ENCODE assay signal across 15 mouse cellular contexts in the genomic region with DNA sequence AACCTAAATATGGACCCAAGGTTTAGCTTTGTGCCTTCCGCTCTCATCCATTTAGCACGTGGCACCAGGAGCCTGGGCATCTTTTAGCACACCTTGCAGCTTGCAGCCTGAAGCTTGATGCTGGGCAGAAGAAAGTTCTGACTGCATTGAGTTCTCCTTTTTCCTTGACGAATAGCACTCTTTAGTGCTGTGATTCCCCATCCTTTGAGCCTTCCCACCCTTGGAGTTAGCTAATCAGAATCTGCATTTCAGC. TPM values are rescaled to one million over a fixed set of nuclear protein-coding genes. Genes with fewer than 3 reads are reported as not detected.
A peak's percentile ranks its signal among the peaks of the same experiment; 100 is the strongest.
DNase-seq lines count a peak whose midpoint lies in the region; ATAC-seq and TF ChIP-seq lines count a peak whose summit lies in the region.
"Had no signal": no experiment of that assay in that cellular context is flagged by ENCODE, and none has a peak within 500 bp of the region (broad histone marks: within the 10 kb centered on the region; RNA-seq: fewer than 3 reads in every experiment).

No protein-coding gene starts in this region.

- TF ChIP-seq CTCF in cortical plate, adult 2 months (IDR thresholded peaks at IDR 0.05; ENCODE audit: extremely low read depth, insufficient read depth, low read length) = no peak

- H3K4me2 ChIP-seq in heart, embryonic 15.5 days = peak overlapping the region; percentile 58
- H3K4me2 ChIP-seq in liver, embryonic 11.5 days = peak overlapping the region; percentile 47
- H3K4me2 ChIP-seq in neural tube, embryonic 15.5 days = no peak overlapping the region
- H3K4me2 ChIP-seq: forebrain, embryonic 12.5 days; midbrain, embryonic 15.5 days; neural tube, embryonic 12.5 days had no signal

- peak overlapping the region; percentile 76 for H3K27ac ChIP-seq in heart, embryonic 15.5 days
- H3K27ac ChIP-seq in liver, embryonic 11.5 days (ENCODE audit: low read depth, low read length) = peak overlapping the region; percentile 14; the same call in 1 of the 2 replicates
- peak overlapping the region; percentile 79 for H3K27ac ChIP-seq in cortical plate, adult 2 months (ENCODE audit: insufficient read depth, low read length)
- H3K27ac ChIP-seq in neural tube, embryonic 15.5 days (replicated peaks) = peak overlapping the region; percentile 18; the same call in 1 of the 2 replicates
- H3K27ac ChIP-seq: forebrain, embryonic 12.5 days; midbrain, embryonic 15.5 days; neural tube, embryonic 12.5 days had no signal

- 31% methylated on average over 3 of the region's 3 CpGs for WGBS in heart, embryonic 15.5 days
- WGBS in liver, embryonic 11.5 days = 46% methylated on average over 3 of the region's 3 CpGs
- WGBS in neural tube, embryonic 15.5 days = 83% methylated on average over 3 of the region's 3 CpGs

- no peak for DNase-seq in heart, postnatal 10 days
- DNase-seq in liver, embryonic 11.5 days (ENCODE audit: low spot score) = no peak
- no peak for DNase-seq in liver
- DNase-seq in embryo, embryonic 9.5 days (ENCODE audit: extremely low spot score) = no peak
- DNase-seq: adrenal gland, postnatal 14 days; cerebellum, adult 8-10 months; kidney, adult 11 months; left cerebral cortex, postnatal 4 days had no signal

- intact Hi-C loops in heart, postnatal 10 days (cut with DNase I) = no loop called here

- no peak overlapping the region; the same call in 1 of the 2 replicates for H3K4me3 ChIP-seq in heart, embryonic 15.5 days
- no peak overlapping the region for H3K4me3 ChIP-seq in liver, embryonic 11.5 days (ENCODE audit: low read depth, low read length)
- no peak overlapping the region for H3K4me3 ChIP-seq in cortical plate, adult 2 months (ENCODE audit: insufficient read depth, low read length)
- H3K4me3 ChIP-seq in neural tube, embryonic 15.5 days (replicated peaks) = no peak overlapping the region
- H3K4me3 ChIP-seq: forebrain, embryonic 12.5 days; midbrain, embryonic 15.5 days; neural tube, embryonic 12.5 days had no signal

- TF ChIP-seq POLR2A in cortical plate, adult 2 months (IDR thresholded peaks at IDR 0.05; ENCODE audit: extremely low read depth, insufficient read depth, low read length) = no peak

- H3K36me3 ChIP-seq in heart, embryonic 15.5 days = peaks cover 4% of the 10 kb centered on the region; the same call in 1 of the 2 replicates
- H3K36me3 ChIP-seq in liver, embryonic 11.5 days (ENCODE audit: control insufficient read depth, insufficient read depth, low read length) = peaks cover 12% of the 10 kb centered on the region; the same call in 1 of the 2 replicates
- peaks cover 48% of the 10 kb centered on the region for H3K36me3 ChIP-seq in neural tube, embryonic 15.5 days

- H3K4me1 ChIP-seq in heart, embryonic 15.5 days (replicated peaks) = peaks cover 61% of the 10 kb centered on the region
- H3K4me1 ChIP-seq in liver, embryonic 11.5 days (replicated peaks; ENCODE audit: control insufficient read depth, insufficient read depth, low read length) = peaks cover 25% of the 10 kb centered on the region
- H3K4me1 ChIP-seq in cortical plate, adult 2 months (ENCODE audit: control insufficient read depth, insufficient read depth, low read length) = peaks cover 31% of the 10 kb centered on the region
- H3K4me1 ChIP-seq in neural tube, embryonic 15.5 days = peaks cover 40% of the 10 kb centered on the region

- H3K9ac ChIP-seq in heart, embryonic 15.5 days = no peak overlapping the region
- H3K9ac ChIP-seq in liver, embryonic 11.5 days (ENCODE audit: low read depth, low read length) = no peak overlapping the region; the same call in 1 of the 2 replicates
- no peak overlapping the region for H3K9ac ChIP-seq in neural tube, embryonic 15.5 days (replicated peaks)
- H3K9ac ChIP-seq: forebrain, embryonic 12.5 days; midbrain, embryonic 15.5 days; neural tube, embryonic 12.5 days had no signal

- H3K9me3 ChIP-seq in heart, embryonic 15.5 days (replicated peaks) = no peaks in the 10 kb centered on the region
- H3K9me3 ChIP-seq in liver, embryonic 11.5 days (ENCODE audit: control insufficient read depth, low read length) = no peaks in the 10 kb centered on the region
- H3K9me3 ChIP-seq in neural tube, embryonic 15.5 days (replicated peaks) = no peaks in the 10 kb centered on the region
- H3K9me3 ChIP-seq: forebrain, embryonic 12.5 days; midbrain, embryonic 15.5 days; neural tube, embryonic 12.5 days had no signal

- no peak for ATAC-seq in heart, embryonic 15.5 days (replicated peaks; ENCODE audit: insufficient number of reproducible peaks, insufficient read depth, low FRiP score, low read depth)
- no peak for ATAC-seq in liver, embryonic 11.5 days (replicated peaks; ENCODE audit: low FRiP score)
- ATAC-seq in neural tube, embryonic 15.5 days (ENCODE audit: low FRiP score) = no peak
- ATAC-seq: midbrain, embryonic 15.5 days had no signal

- H3K27me3 ChIP-seq in heart, embryonic 15.5 days = peaks cover 7% of the 10 kb centered on the region; the same call in 1 of the 2 replicates
- H3K27me3 ChIP-seq in liver, embryonic 11.5 days (replicated peaks; ENCODE audit: control insufficient read depth, insufficient read depth, low read length) = no peaks in the 10 kb centered on the region; the same call in 1 of the 2 replicates
- no peaks in the 10 kb centered on the region for H3K27me3 ChIP-seq in neural tube, embryonic 15.5 days (replicated peaks)
- H3K27me3 ChIP-seq: forebrain, embryonic 12.5 days; midbrain, embryonic 15.5 days; neural tube, embryonic 12.5 days had no signal

RNA-seq across cellular contexts. Expression of gene Rlbp1, which starts 27.7 kb away (rescaled TPM):
- polyA plus RNA-seq in heart, embryonic 15.5 days (2015; fragmentation: Nextera tagmentation; extraction: Ambion mirVana) = 0.30 TPM in 1 of 2 replicates, not detected in the other
- total RNA-seq in heart, postnatal 10 days (2021) = not detected
- polyA plus RNA-seq in liver, embryonic 11.5 days (2014; fragmentation: Nextera tagmentation; extraction: Ambion mirVana) = 0.45 TPM in 1 of 2 replicates, not detected in the other
- polyA plus RNA-seq in cortical plate, adult 2 months (2012; rRNA removed) = 28.1 and 33.4 TPM in 2 replicates
- polyA plus RNA-seq in neural tube, embryonic 15.5 days (2015; fragmentation: Nextera tagmentation; extraction: Ambion mirVana) = 17.0 and 20.6 TPM in 2 replicates
- total RNA-seq: adrenal gland, postnatal 14 days; granulocyte monocyte progenitor cell, adult 5-6 weeks had no signal

RNA-seq across cellular contexts. Expression of gene Fanci, which starts 32.6 kb away (rescaled TPM):
- 7.3 and 8.1 TPM in 2 replicates for polyA plus RNA-seq in heart, embryonic 15.5 days (2015; fragmentation: Nextera tagmentation; extraction: Ambion mirVana)
- 1 to 10 TPM; 2.3 to 2.4 TPM for total RNA-seq in heart, postnatal 10 days (2021)
- polyA plus RNA-seq in liver, embryonic 11.5 days (2014; fragmentation: Nextera tagmentation; extraction: Ambion mirVana) = 17.2 and 20.9 TPM in 2 replicates
- 0.42 and 0.73 TPM in 2 replicates for polyA plus RNA-seq in cortical plate, adult 2 months (2012; rRNA removed)
- 1.6 and 3.9 TPM in 2 replicates for polyA plus RNA-seq in neural tube, embryonic 15.5 days (2015; fragmentation: Nextera tagmentation; extraction: Ambion mirVana)

Comparison
In these comparisons a context has a peak if more than half of its experiments do, and no peak if none do; other contexts are left out.
1. H3K27ac ChIP-seq: peak in every context shown above with its lines; median percentile 79 in cortical plate, adult 2 months; 76 in heart, embryonic 15.5 days; 18 in neural tube, embryonic 15.5 days; 14 in liver, embryonic 11.5 days.
2. RNA of gene Rlbp1, which starts 27.7 kb away (polyA plus RNA-seq): 28.1 to 33.4 TPM in cortical plate, adult 2 months and 17.0 to 20.6 TPM in neural tube, embryonic 15.5 days; 0.45 TPM in liver, embryonic 11.5 days and 0.30 TPM in heart, embryonic 15.5 days; every median in the first group is over 10 times any median in the second.